Mouse (Mus musculus) macrophage (primary cell): Measurements from ENCODE around the gene Wars. TPM values are rescaled to one million over a fixed set of nuclear protein-coding genes. Genes with fewer than 3 reads are reported as not detected.

Source experiments
- H3K27ac ChIP-seq: fragments of 350-480 bp; formaldehyde crosslinking; 2 replicates; pipeline ENCODE4 v1.9.0; 2021
- H3K36me3 ChIP-seq: fragments of 350-480 bp; formaldehyde crosslinking; 2 replicates; pipeline ENCODE4 v1.9.0; 2021; ENCODE audit errors: inconsistent target
- H3K4me3 ChIP-seq: fragments of 350-480 bp; formaldehyde crosslinking; 2 replicates; pipeline ENCODE4 v1.9.0; 2021; ENCODE audit errors: inconsistent target
- H3K79me2 ChIP-seq: fragments of 350-480 bp; formaldehyde crosslinking; 2 replicates; pipeline ENCODE4 v1.9.0; 2021; ENCODE audit errors: inconsistent target
- WGBS: methylation state at CpG from one replicate; pipeline ENCODE4 v1.1.7; 2026; ENCODE audit warnings: inconsistent platforms; ENCODE audit not compliant: missing documents; 5-methylcytosine and 5-hydroxymethylcytosine counted together
- polyA plus RNA-seq: library from polyadenylated mRNA; stranded (reverse); fragments of 250-400 nt; gene quantifications from 3 replicates; pipeline ENCODE4 v1.2.4, GENCODE M21; 2018; ENCODE audit warnings: inconsistent platforms

Gene Wars
- polyA plus RNA-seq, 1 experiment from 2014 or later, result 29.2 TPM

GRCm38 (mm10) chr12:108918753-108919152, 24.8 kb upstream of the Wars start:
- no peak overlapping the region for H3K4me3 ChIP-seq
- 12% methylated on average over 4 of the region's 4 CpGs for WGBS
- H3K79me2 ChIP-seq, result no peaks in the 10 kb centered on the region
- 0 out of 2 replicates have a peak overlapping the region, but pooled peaks have one; percentile 4 for H3K27ac ChIP-seq
- no peaks in the 10 kb centered on the region for H3K36me3 ChIP-seq

DNA sequence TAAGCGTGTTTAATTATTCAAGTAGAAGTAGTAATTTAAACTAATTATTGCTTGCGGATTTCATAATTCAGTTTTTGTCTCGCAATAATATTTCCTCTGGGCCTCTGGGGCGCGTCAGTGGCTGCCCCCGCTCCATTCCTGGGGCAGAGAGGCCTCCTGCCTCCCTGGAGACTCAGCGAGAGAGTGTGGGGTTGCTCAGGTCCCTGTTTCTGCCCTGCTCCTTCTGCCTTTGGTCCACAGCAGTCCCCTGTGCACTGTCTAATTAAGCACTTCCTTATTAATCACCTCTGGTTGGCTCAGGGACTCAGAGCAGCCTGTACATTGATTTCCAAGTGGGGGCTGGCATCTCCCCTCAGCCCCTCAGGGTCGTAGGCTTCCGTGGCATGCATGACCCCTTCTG, 23.5 kb upstream of the Wars start:
- H3K36me3 ChIP-seq, result no peaks in the 10 kb centered on the region
- 72% methylated on average over 9 of the region's 9 CpGs for WGBS
- H3K4me3 ChIP-seq, result no peak overlapping the region
- no peaks in the 10 kb centered on the region for H3K79me2 ChIP-seq
- H3K27ac ChIP-seq, result no peak overlapping the region

GRCm38 (mm10) chr12:108916447-108917042, 22.6 kb upstream of the Wars start:
- Histone ChIP-seq H3K36me3 (no peaks in the 10 kb centered on the region), H3K27ac (no peak overlapping the region), H3K79me2 (no peaks in the 10 kb centered on the region), H3K4me3 (no peak overlapping the region)
- 96% methylated on average over 7 of the region's 7 CpGs for WGBS

DNA sequence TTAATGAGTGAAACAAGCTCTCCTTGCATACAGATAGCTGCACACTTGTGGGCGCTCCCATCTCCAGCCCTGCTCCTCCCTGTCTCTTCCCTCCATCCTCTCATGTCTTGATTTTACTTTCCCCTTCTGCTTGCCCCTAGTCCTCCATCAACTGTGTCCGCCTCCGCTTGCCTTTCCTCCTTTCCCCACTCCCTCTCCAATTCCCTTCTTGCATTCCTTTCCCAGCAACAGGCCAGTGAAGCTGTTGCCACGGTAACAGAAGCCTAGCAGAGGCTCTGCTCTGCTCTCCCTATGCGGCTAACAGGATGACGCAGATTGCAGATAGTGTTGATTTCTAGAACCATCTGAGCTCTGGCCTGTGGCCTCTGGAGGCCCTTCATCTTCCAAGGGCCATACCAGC, 21.9 kb upstream of the Wars start:
- 95% methylated on average over 6 of the region's 6 CpGs for WGBS
- H3K4me3 ChIP-seq, result no peak overlapping the region

DNA sequence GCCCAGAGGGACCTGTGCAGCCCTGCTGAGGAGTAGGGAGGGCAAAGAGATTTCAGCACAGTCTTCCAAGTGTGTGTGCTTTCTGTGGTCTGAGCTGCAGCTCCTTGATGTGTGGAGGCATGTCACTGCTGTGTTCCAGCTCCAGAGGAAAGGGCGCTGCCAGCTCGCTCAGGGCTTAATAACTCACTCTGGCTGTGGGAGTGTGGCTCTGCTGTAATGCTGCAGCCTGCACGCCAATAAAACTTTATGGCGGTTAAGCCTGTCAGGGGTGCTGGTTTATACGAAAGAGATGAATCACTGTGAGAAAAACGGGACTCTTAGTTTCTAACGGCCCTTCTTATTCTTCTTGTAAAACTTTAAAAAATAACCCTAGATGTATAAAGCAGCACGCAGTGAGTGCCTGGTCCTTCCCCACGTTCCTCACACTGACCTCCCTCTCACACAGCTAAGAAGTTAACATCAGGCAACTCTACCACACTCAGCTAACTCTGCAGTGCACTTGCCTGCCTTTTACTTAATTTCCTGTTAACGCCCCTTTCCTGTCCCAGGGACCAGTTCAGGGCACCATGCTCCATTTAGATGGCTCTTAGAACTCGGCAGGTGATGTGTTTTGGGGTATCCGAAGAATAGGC, 20.9 kb upstream of the Wars start:
- H3K36me3 ChIP-seq, result no peaks in the 10 kb centered on the region
- H3K4me3 ChIP-seq, result no peak overlapping the region
- no peak overlapping the region for H3K27ac ChIP-seq
- 29% methylated on average over 11 of the region's 12 CpGs for WGBS
- no peaks in the 10 kb centered on the region for H3K79me2 ChIP-seq

More for the DNA sequence above, 21.9 kb upstream of the Wars start:
- Histone ChIP-seq H3K36me3 (no peaks in the 10 kb centered on the region), H3K27ac (no peak overlapping the region), H3K79me2 (no peaks in the 10 kb centered on the region)

DNA sequence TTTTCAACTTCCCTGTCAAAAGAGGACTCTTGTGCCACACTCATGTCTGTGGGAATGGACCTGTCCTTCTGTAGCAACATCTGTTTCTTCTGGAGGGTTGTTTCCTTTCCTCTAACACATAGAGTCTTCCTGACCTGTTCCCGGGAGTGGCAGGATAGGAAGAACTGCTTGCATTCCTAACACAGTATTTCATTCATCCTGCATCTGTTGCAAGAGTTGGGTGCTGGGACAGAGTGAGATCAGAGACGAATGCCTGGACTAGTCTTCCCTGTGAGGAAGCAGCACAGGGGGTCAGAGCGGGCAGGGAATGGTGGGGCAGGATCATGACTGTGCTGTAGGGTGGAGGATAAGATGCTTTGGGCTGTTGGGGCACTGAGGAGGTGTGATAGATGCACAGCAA, 20.2 kb upstream of the Wars start:
- no peak overlapping the region for H3K27ac ChIP-seq
- no peaks in the 10 kb centered on the region for H3K79me2 ChIP-seq
- WGBS, result 75% methylated on average over 3 of the region's 3 CpGs
- no peak overlapping the region for H3K4me3 ChIP-seq
- no peaks in the 10 kb centered on the region for H3K36me3 ChIP-seq

DNA sequence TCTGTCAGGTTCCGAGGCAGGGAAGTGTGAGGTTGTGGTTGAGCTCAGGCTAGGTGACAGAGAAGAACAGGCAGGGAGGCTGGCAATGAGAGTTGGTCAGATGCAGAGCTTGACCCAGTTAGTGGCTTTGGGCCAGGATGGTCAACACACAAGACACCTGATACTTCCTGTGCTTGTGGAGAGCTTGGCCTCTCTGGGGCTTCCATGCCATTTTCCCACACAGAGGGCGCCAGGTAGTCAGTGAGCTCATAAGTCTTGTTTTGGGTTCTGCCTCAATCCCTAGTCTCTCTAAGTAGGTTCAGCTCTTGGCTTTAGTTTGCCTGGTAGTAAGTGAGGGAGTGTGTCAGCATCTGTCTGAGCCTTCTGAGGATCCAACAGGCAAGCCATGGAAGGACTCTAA, 18.5 kb upstream of the Wars start:
- Histone ChIP-seq H3K36me3 (no peaks in the 10 kb centered on the region), H3K79me2 (no peaks in the 10 kb centered on the region), H3K4me3 (no peak overlapping the region), H3K27ac (peak overlapping the region; percentile 62)
- 94% methylated on average over 2 of the region's 2 CpGs for WGBS

DNA sequence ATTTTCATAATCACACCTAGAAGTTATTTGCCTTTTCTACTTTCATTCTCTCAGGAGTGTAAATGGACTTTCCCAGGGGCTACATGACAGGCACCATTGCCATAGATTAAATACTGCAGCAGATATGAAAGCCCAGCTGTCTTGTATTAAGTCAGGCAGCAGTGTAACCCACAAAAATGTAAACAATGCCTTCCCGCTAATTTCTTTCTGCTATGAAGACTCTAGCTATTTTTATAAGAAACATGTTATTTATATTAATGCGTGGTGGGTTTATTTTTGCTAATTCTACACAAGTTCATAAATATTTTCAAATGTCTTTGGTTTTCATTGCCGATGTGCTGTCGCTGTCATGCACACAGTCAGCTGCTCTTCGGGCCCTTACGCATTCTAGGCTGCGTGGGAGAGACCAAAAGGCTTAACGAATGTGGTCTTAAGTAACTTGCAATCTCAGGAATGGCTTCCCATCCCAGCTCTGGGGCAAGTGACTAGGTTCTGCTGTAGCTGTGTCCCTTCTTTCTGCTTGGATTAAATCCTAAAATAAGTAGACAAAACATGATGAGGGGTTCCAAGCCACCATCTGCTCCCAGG, 16.0 kb upstream of the Wars start:
- WGBS, result 95% methylated on average over 8 of the region's 8 CpGs

GRCm38 (mm10) chr12:108906398-108906797, 12.4 kb upstream of the Wars start:
- H3K79me2 ChIP-seq, result no peaks in the 10 kb centered on the region
- no peak overlapping the region for H3K4me3 ChIP-seq
- no peak overlapping the region for H3K27ac ChIP-seq
- 95% methylated on average over 12 of the region's 12 CpGs for WGBS
- no peaks in the 10 kb centered on the region for H3K36me3 ChIP-seq

More for the DNA sequence above, 16.0 kb upstream of the Wars start:
- H3K79me2 ChIP-seq, result no peaks in the 10 kb centered on the region
- H3K36me3 ChIP-seq, result no peaks in the 10 kb centered on the region
- no peak overlapping the region for H3K27ac ChIP-seq
- no peak overlapping the region for H3K4me3 ChIP-seq

GRCm38 (mm10) chr12:108905620-108906302, 11.8 kb upstream of the Wars start:
- 92% methylated on average over 14 of the region's 14 CpGs for WGBS
- H3K36me3 ChIP-seq, result no peaks in the 10 kb centered on the region
- no peaks in the 10 kb centered on the region for H3K79me2 ChIP-seq
- no peak overlapping the region for H3K4me3 ChIP-seq
- H3K27ac ChIP-seq, result no peak overlapping the region

GRCm38 (mm10) chr12:108904276-108904653, 10.3 kb upstream of the Wars start:
- Histone ChIP-seq H3K4me3 (no peak overlapping the region), H3K79me2 (no peaks in the 10 kb centered on the region), H3K27ac (no peak overlapping the region), H3K36me3 (no peaks in the 10 kb centered on the region)
- WGBS, result 95% methylated on average over 8 of the region's 8 CpGs

DNA sequence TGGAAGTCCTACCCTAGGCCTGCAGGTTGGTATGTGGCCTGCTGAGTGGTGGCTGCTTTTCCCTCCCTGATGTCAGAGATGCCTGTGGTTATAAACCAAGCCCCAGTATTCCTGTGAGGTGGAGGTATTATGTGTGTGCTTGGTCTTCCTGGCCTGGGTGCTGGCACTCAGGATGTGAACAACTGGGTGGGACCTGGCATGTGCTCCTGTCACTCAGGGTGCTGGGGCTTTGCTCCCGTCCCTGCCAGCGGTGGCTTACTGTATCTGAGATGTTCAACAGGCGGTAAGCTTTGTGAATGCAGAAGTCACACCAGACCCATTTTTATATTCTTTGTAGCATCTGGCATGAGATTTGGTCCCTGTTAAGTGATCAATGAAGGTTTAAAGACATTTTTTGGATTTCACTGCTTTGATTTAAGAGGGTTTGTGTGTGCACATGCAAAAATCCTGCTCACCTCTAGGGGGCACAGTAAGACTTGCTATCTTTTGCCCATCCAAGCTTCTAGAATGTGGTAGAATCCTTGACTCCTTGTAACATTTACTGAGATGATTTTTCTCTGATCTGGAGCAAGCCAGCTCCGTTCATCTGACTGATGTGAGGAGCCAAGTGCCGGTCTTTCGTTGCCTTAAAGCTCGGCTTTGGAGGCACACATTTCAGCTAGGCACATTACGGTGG, 9.8 kb upstream of the Wars start:
- 98% methylated on average over 8 of the region's 8 CpGs for WGBS
- Histone ChIP-seq H3K4me3 (no peak overlapping the region), H3K27ac (no peak overlapping the region), H3K36me3 (0 out of 2 replicates have a peak, but pooled peaks cover under 1% of the 10 kb centered on the region), H3K79me2 (no peaks in the 10 kb centered on the region)

DNA sequence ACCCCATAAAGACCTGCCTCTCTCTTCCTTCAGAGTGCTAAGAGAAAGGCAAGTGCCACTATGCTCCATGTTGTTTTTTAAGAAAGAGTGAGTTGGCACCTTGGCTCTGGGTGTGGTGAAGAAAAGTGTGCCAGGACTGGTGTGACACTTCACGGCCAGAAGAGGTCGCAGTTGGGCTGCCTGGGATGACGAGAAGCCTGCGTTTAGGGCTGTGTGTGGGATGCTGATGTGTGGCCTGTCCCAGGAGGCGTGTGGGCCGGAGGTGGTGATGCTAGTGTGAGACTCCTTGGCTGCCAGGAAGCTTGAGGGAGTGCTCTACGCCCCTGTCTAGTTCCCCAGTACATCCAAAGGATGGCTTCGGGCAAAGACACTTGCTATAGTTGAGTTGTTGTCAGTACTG, 9.0 kb upstream of the Wars start:
- no peaks in the 10 kb centered on the region for H3K79me2 ChIP-seq
- no peak overlapping the region for H3K27ac ChIP-seq
- H3K36me3 ChIP-seq, result 0 out of 2 replicates have a peak, but pooled peaks cover 8% of the 10 kb centered on the region
- H3K4me3 ChIP-seq, result no peak overlapping the region
- 27% methylated on average over 8 of the region's 8 CpGs for WGBS

DNA sequence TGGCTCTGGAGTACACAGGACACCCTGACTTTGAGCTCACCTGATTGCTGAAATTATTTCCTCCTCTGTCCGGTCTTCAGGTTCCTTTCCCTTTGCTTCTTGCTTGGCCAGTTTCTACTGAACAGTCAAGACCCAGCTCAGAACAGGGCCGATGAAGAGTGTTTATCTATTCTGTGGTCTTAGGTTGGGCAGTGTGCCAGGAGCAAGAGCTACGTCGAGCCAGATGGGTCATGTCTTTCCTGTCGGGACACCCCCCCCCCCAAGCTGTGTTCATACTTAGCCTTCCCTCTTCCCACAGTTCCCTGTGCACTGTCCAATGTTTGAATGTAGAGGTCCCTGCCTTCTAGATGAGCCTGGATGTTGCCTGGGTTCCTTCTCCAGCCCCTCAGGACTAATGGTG, 7.4 kb upstream of the Wars start:
- Histone ChIP-seq H3K4me3 (no peak overlapping the region), H3K27ac (no peak overlapping the region), H3K79me2 (no peaks in the 10 kb centered on the region), H3K36me3 (0 out of 2 replicates have a peak, but pooled peaks cover 10% of the 10 kb centered on the region)
- WGBS, result 65% methylated on average over 5 of the region's 5 CpGs
